Mouse (Mus musculus): ENCODE results near the gene Retsat.

Retsat gene

GRCm38 (mm10) chr6:72588307-72588706 is 10.0 kb upstream of the Retsat start:
- no peak for DNase-seq (ENCODE audit: extremely low spot score, low read depth, low spot score)

GRCm38 (mm10) chr6:72590111-72590510 is 8.2 kb upstream of the Retsat start:
- DNase-seq (ENCODE audit: extremely low spot score, low read depth, low spot score) = no peak

GRCm38 (mm10) chr6:72593011-72593803 is 5.1 kb upstream of the Retsat start:
- DNase-seq (ENCODE audit: extremely low spot score, low read depth, low spot score) = no peak

- DNase-seq (ENCODE audit: extremely low spot score, low read depth, low spot score) = no peak
Measured at GRCm38 (mm10) chr6:72593914-72594313, 4.4 kb upstream of the Retsat start.

- DNase-seq (ENCODE audit: extremely low spot score, low read depth, low spot score) = no peak
Measured at GRCm38 (mm10) chr6:72597083-72597874, 996 bp upstream of the Retsat start.

- no peak for DNase-seq (ENCODE audit: extremely low spot score, low read depth, low spot score)
Measured at GRCm38 (mm10) chr6:72598791-72599557, 699 bp downstream of the Retsat start.

- no peak for DNase-seq (ENCODE audit: extremely low spot score, low read depth, low spot score)
Measured at GRCm38 (mm10) chr6:72600216-72600615, 1.9 kb downstream of the Retsat start.

GRCm38 (mm10) chr6:72600771-72601170 is 2.5 kb downstream of the Retsat start:
- no peak for DNase-seq (ENCODE audit: extremely low spot score, low read depth, low spot score)

GRCm38 (mm10) chr6:72601732-72602131 is 3.5 kb downstream of the Retsat start:
- DNase-seq (ENCODE audit: extremely low spot score, low read depth, low spot score) = peak; percentile 35

GRCm38 (mm10) chr6:72604066-72604465 is 5.8 kb downstream of the Retsat start:
- DNase-seq (ENCODE audit: extremely low spot score, low read depth, low spot score) = no peak

- DNase-seq (ENCODE audit: extremely low spot score, low read depth, low spot score) = no peak
Measured at GRCm38 (mm10) chr6:72607060-72607459, 8.8 kb downstream of the Retsat start.

- no peak for DNase-seq (ENCODE audit: extremely low spot score, low read depth, low spot score)
Measured at GRCm38 (mm10) chr6:72607676-72608075, 9.4 kb downstream of the Retsat start.

GRCm38 (mm10) chr6:72608662-72609184 is 10.4 kb downstream of the Retsat start:
- DNase-seq (ENCODE audit: extremely low spot score, low read depth, low spot score) = no peak

GRCm38 (mm10) chr6:72610261-72610660 is 12.0 kb downstream of the Retsat start:
- DNase-seq (ENCODE audit: extremely low spot score, low read depth, low spot score) = no peak

- no peak for DNase-seq (ENCODE audit: extremely low spot score, low read depth, low spot score)
Measured at GRCm38 (mm10) chr6:72615151-72615550, 16.9 kb downstream of the Retsat start.

GRCm38 (mm10) chr6:72615561-72616375 is 17.5 kb downstream of the Retsat start:
- no peak for DNase-seq (ENCODE audit: extremely low spot score, low read depth, low spot score)

GRCm38 (mm10) chr6:72616643-72617288 is 18.5 kb downstream of the Retsat start, which contains the start of gene Tgoln1:
Tgoln1 (minus strand) TSS chr6:72617000.
- peak; percentile 53 for DNase-seq (ENCODE audit: extremely low spot score, low read depth, low spot score)

- no peak for DNase-seq (ENCODE audit: extremely low spot score, low read depth, low spot score)
Measured at GRCm38 (mm10) chr6:72619734-72620532, 21.7 kb downstream of the Retsat start.

- no peak for DNase-seq (ENCODE audit: extremely low spot score, low read depth, low spot score)
Measured at GRCm38 (mm10) chr6:72620920-72621319, 22.6 kb downstream of the Retsat start.

All from hindlimb bud, embryonic 11.5 days (tissue).